Mouse (Mus musculus): Measurements from ENCODE around the gene Tmem273. TPM values are rescaled to one million over a fixed set of nuclear protein-coding genes. Genes with fewer than 3 reads are reported as not detected.

Gene Tmem273
- polyA plus RNA-seq, 1 experiment from 2014 or later: 0.30 TPM

GRCm38 (mm10) chr14:32784130-32784747, 1.5 kb upstream of the Tmem273 start:
- H3K4me2 ChIP-seq (ENCODE audit: low read length): no peak overlapping the region
- TF ChIP-seq CTCF (IDR thresholded peaks at IDR 0.05; ENCODE audit: low read depth): no peak
- no peaks in the 10 kb centered on the region for H3K9me3 ChIP-seq (replicated peaks; ENCODE audit: low read length)
- no peak overlapping the region for H3K4me3 ChIP-seq (replicated peaks; ENCODE audit: low read depth, low read length)
- WGBS: 56% methylated on average over 12 of the region's 12 CpGs
- no peaks in the 10 kb centered on the region for H3K36me3 ChIP-seq (ENCODE audit: insufficient read depth, low read length)
- H3K9ac ChIP-seq (ENCODE audit: low read depth, low read length): no peak overlapping the region
- no peak for ATAC-seq (replicated peaks; ENCODE audit: low FRiP score, low read depth)
- DNase-seq (ENCODE audit: low spot score): no peak
- H3K4me1 ChIP-seq (replicated peaks; ENCODE audit: insufficient read depth, low read length): no peaks in the 10 kb centered on the region
- no peak overlapping the region for H3K27ac ChIP-seq
- H3K27me3 ChIP-seq (ENCODE audit: insufficient read depth, low read length): no peaks in the 10 kb centered on the region

- no peaks in the 10 kb centered on the region for H3K9me3 ChIP-seq (replicated peaks; ENCODE audit: low read length)
- DNase-seq (ENCODE audit: low spot score) (no peak), ATAC-seq (replicated peaks; ENCODE audit: low FRiP score, low read depth) (no peak)
- WGBS: 81% methylated on average over 4 of the region's 4 CpGs
- H3K4me3 ChIP-seq (replicated peaks; ENCODE audit: low read depth, low read length): no peak overlapping the region
- no peak overlapping the region for H3K27ac ChIP-seq
- no peak overlapping the region for H3K9ac ChIP-seq (ENCODE audit: low read depth, low read length)
- TF ChIP-seq CTCF (IDR thresholded peaks at IDR 0.05; ENCODE audit: low read depth): no peak
- no peaks in the 10 kb centered on the region for H3K4me1 ChIP-seq (replicated peaks; ENCODE audit: insufficient read depth, low read length)
- no peaks in the 10 kb centered on the region for H3K36me3 ChIP-seq (ENCODE audit: insufficient read depth, low read length)
- H3K27me3 ChIP-seq (ENCODE audit: insufficient read depth, low read length): no peaks in the 10 kb centered on the region
- no peak overlapping the region for H3K4me2 ChIP-seq (ENCODE audit: low read length)
Observed at GRCm38 (mm10) chr14:32784748-32785134, 1.0 kb upstream of the Tmem273 start.

- no peak overlapping the region for H3K4me3 ChIP-seq (replicated peaks; ENCODE audit: low read depth, low read length)
- DNase-seq (ENCODE audit: low spot score) (peak; percentile 42), ATAC-seq (replicated peaks; ENCODE audit: low FRiP score, low read depth) (no peak)
- H3K4me1 ChIP-seq (replicated peaks; ENCODE audit: insufficient read depth, low read length): no peaks in the 10 kb centered on the region
- H3K4me2 ChIP-seq (ENCODE audit: low read length): no peak overlapping the region
- H3K27ac ChIP-seq: no peak overlapping the region
- TF ChIP-seq CTCF (IDR thresholded peaks at IDR 0.05; ENCODE audit: low read depth): no peak
- no peaks in the 10 kb centered on the region for H3K27me3 ChIP-seq (ENCODE audit: insufficient read depth, low read length)
- no peaks in the 10 kb centered on the region for H3K36me3 ChIP-seq (ENCODE audit: insufficient read depth, low read length)
- WGBS: 51% methylated on average over 5 of the region's 5 CpGs
- no peak overlapping the region for H3K9ac ChIP-seq (ENCODE audit: low read depth, low read length)
- H3K9me3 ChIP-seq (replicated peaks; ENCODE audit: low read length): no peaks in the 10 kb centered on the region
Observed at GRCm38 (mm10) chr14:32787691-32788090, 1.9 kb downstream of the Tmem273 start.

DNA sequence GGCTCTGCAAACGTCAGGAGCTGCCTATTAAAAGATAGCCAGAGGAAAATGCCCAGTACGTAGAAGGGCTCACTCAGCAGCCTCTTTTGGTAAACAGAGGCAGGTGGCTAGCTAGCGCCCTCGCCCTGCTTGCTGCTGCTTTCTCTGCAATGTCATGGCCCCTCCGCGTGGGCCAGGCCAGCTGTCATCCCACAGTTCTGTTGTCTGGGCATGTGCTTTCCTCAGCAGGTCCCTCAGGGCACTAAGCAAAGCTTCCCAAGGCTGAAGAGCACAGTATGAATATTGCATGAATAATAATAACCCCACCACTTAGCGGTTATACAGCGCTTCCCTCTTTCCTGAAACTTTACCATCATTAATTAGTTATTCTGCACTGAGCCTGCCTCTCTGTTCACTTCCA, 10.6 kb downstream of the Tmem273 start:
- no peaks in the 10 kb centered on the region for H3K4me1 ChIP-seq (replicated peaks; ENCODE audit: insufficient read depth, low read length)
- H3K9ac ChIP-seq (ENCODE audit: low read depth, low read length): no peak overlapping the region
- H3K27me3 ChIP-seq (ENCODE audit: insufficient read depth, low read length): no peaks in the 10 kb centered on the region
- no peak overlapping the region for H3K27ac ChIP-seq
- ATAC-seq (replicated peaks; ENCODE audit: low FRiP score, low read depth) (no peak), DNase-seq (ENCODE audit: low spot score) (no peak)
- no peak overlapping the region for H3K4me3 ChIP-seq (replicated peaks; ENCODE audit: low read depth, low read length)
- no peak for TF ChIP-seq CTCF (IDR thresholded peaks at IDR 0.05; ENCODE audit: low read depth)
- H3K4me2 ChIP-seq (ENCODE audit: low read length): no peak overlapping the region
- no peaks in the 10 kb centered on the region for H3K36me3 ChIP-seq (ENCODE audit: insufficient read depth, low read length)
- 75% methylated on average over 8 of the region's 8 CpGs for WGBS
- H3K9me3 ChIP-seq (replicated peaks; ENCODE audit: low read length): no peaks in the 10 kb centered on the region

DNA sequence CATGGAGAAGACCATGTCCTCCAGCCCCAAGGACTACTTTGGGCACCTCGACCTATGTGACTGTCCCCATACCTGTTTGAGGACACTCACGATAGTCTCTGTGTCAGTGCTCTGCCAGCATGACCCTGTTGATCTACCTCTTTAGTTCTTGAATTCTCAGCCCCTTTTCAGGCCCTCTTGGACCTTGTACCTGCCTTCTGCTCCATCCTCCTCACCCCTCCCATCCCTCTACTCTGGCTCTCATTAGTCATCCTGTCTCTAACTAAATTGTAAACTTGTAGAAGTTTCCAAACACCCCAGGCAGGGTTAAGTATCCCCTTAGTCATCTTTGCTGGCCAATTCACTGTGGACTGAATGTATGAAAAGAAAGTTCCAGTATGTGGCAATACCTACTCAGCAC, 12.0 kb downstream of the Tmem273 start:
- 80% methylated on average over 2 of the region's 2 CpGs for WGBS
- no peak for DNase-seq (ENCODE audit: low spot score)
- TF ChIP-seq CTCF (IDR thresholded peaks at IDR 0.05; ENCODE audit: low read depth): no peak
- Histone ChIP-seq H3K27ac (no peak overlapping the region), H3K36me3 (ENCODE audit: insufficient read depth, low read length) (no peaks in the 10 kb centered on the region), H3K4me3 (replicated peaks; ENCODE audit: low read depth, low read length) (no peak overlapping the region), H3K4me1 (replicated peaks; ENCODE audit: insufficient read depth, low read length) (no peaks in the 10 kb centered on the region), H3K9me3 (replicated peaks; ENCODE audit: low read length) (no peaks in the 10 kb centered on the region), H3K4me2 (ENCODE audit: low read length) (no peak overlapping the region), H3K27me3 (ENCODE audit: insufficient read depth, low read length) (no peaks in the 10 kb centered on the region), H3K9ac (ENCODE audit: low read depth, low read length) (no peak overlapping the region)
- ATAC-seq (replicated peaks; ENCODE audit: low FRiP score, low read depth): no peak

GRCm38 (mm10) chr14:32798355-32798754, 12.6 kb downstream of the Tmem273 start:
- ATAC-seq (replicated peaks; ENCODE audit: low FRiP score, low read depth): no peak
- Histone ChIP-seq H3K4me2 (ENCODE audit: low read length) (no peak overlapping the region), H3K4me1 (replicated peaks; ENCODE audit: insufficient read depth, low read length) (no peaks in the 10 kb centered on the region), H3K4me3 (replicated peaks; ENCODE audit: low read depth, low read length) (no peak overlapping the region), H3K27me3 (ENCODE audit: insufficient read depth, low read length) (no peaks in the 10 kb centered on the region), H3K9me3 (replicated peaks; ENCODE audit: low read length) (no peaks in the 10 kb centered on the region), H3K36me3 (ENCODE audit: insufficient read depth, low read length) (no peaks in the 10 kb centered on the region), H3K27ac (no peak overlapping the region), H3K9ac (ENCODE audit: low read depth, low read length) (no peak overlapping the region)
- 97% methylated on average over 4 of the region's 4 CpGs for WGBS
- TF ChIP-seq CTCF (IDR thresholded peaks at IDR 0.05; ENCODE audit: low read depth): no peak
- DNase-seq (ENCODE audit: low spot score): no peak

GRCm38 (mm10) chr14:32800048-32800447, 14.3 kb downstream of the Tmem273 start:
- no peak overlapping the region for H3K9ac ChIP-seq (ENCODE audit: low read depth, low read length)
- no peak overlapping the region for H3K4me2 ChIP-seq (ENCODE audit: low read length)
- H3K27me3 ChIP-seq (ENCODE audit: insufficient read depth, low read length): no peaks in the 10 kb centered on the region
- no peak for DNase-seq (ENCODE audit: low spot score)
- ATAC-seq (replicated peaks; ENCODE audit: low FRiP score, low read depth): no peak
- WGBS: 93% methylated on average over 7 of the region's 7 CpGs
- TF ChIP-seq CTCF (IDR thresholded peaks at IDR 0.05; ENCODE audit: low read depth): no peak
- no peaks in the 10 kb centered on the region for H3K36me3 ChIP-seq (ENCODE audit: insufficient read depth, low read length)
- no peak overlapping the region for H3K4me3 ChIP-seq (replicated peaks; ENCODE audit: low read depth, low read length)
- H3K9me3 ChIP-seq (replicated peaks; ENCODE audit: low read length): no peaks in the 10 kb centered on the region
- no peak overlapping the region for H3K27ac ChIP-seq
- H3K4me1 ChIP-seq (replicated peaks; ENCODE audit: insufficient read depth, low read length): no peaks in the 10 kb centered on the region
